Mouse (Mus musculus): ENCODE measurements around the gene Snta1.
"Not testable (repeated sequence)": the region's sequence is repeated elsewhere in the genome, so short reads cannot be mapped to it uniquely, and the experiment has no call there.

Snta1 gene

DNA sequence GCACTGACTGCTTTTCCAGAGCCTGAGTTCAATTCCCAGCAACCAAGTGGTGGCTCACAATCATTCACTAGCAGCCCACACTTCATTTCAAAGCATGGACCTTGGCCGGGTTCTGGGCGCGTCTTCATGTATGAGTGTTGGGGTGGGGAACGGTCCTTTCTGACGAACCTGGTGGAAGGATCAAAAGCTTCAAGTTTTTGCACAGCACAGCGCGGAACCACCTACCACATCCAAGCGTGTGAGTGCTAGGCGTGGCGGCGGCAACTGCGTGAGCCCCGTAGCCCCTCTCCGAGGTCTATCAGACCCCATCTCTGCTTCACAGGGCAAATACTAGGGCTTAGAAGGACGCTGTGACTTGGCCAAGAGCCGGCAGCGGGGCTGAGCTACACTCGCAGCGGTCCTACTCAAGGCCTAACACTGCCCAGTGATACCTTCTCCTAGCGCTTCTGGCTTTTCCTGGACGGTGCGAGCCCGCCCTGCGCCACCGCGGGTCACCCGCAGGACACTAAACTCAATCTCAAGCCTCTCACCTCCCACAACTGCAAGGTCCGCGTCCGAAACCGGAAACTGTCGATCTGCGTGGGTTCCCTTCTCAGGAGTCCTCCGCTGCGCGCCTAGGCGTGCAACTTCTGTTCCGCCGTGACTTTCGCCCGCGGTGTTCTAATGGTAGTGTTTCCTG is 35.6 kb downstream of the Snta1 start:
- DNase-seq, result peak; percentile 75 to 91

- DNase-seq, result no peak
Measured at GRCm38 (mm10) chr2:154367510-154367909, 40.4 kb downstream of the Snta1 start.

DNA sequence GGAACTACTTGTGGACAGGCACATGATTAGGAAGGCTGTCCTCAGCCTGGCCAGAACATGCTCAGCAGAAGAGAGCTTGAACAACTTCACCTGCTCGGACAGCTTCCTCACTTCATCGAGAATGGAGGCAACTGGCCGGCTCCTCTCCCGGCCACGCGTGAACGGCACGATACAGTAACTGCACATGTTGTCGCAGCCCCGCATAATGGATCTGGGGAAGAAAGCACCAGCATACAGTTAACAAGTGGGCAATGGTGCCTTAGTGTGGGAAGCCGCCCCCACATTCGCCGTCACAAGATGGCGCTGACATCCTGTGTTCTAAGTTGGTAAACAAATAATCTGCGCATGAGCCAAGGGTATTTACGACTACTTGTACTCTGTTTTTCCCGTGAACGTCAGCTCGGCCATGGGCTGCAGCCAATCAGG is 53.9 kb downstream of the Snta1 start:
- DNase-seq, result not testable (repeated sequence)

DNA sequence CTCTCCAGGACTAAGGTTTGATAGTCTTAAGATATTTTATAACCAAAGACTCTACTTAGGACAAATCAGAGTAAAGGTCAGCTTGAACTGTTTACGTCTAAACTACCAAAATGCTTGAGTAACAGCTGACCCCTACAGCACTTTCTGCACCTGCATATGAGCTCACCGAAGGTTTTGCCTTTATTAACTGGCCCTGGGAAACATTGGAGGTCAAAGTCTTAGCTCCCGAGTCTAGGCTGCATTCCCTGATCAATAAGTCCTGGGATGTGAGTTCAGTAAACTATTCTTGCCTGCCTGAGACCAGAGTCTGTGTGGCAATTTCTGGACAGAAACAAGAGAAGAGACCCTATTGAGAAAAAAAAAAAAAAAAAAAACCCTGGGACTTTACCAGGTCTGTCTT is 59.7 kb downstream of the Snta1 start:
- no peak for DNase-seq

DNA sequence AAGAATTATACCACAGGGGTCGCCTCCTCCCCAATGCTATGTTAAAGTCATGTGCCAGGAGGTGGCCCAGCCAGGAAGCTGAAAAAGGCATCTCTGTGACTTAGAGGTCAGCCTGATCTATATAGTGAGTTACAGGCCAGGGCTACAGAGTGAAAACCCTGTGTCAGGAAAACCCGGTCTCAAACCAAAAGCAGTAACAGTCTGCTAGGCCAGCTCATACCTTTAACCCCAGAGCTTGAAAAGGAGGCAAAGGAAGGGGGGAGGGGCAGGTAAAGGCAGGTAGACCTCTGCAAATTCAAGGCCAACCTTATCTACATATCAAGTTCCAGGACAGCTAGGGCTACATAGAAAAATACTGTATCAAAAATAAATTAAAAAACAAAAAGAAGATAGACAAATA is 68.5 kb downstream of the Snta1 start:
- no peak for DNase-seq

GRCm38 (mm10) chr2:154338161-154338560 is 69.7 kb downstream of the Snta1 start:
- no peak for DNase-seq

- DNase-seq, result no peak
Measured at GRCm38 (mm10) chr2:154335572-154335971, 72.3 kb downstream of the Snta1 start.

DNA sequence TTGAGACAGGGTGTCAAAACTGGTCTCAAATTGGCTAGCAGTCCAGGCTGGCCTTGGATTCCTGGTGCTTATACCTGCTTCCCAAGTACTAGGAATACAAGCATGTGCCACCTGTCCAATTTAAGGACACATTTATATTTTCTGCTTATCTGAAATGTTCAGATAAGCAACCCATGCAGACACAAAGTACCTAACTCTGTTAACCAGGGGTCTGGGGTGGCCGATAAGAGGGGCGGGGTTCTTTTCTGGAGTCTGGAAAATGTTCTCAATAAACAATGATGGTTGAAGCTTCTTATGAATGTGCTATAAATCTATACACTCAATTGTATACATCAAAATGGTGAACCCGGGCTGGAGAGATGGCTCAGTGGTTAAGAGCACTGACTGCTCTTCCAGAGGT is 81.0 kb downstream of the Snta1 start:
- DNase-seq, result no peak
